Mouse (Mus musculus) urinary bladder, adult 18-20 months (tissue): Measurements from ENCODE around the gene Tead1.

Experiments
- DNase-seq, 2 experiments: peaks; one replicate each; pipeline ENCODE4 v3.0.0; 2022; ENCODE audit warnings: low spot score in 2 of 2, mixed read lengths in 2 of 2

Gene Tead1

GRCm38 (mm10) chr7:112721859-112722258 lies 42.7 kb downstream of the Tead1 start:
- no peak for DNase-seq

GRCm38 (mm10) chr7:112728399-112728798 lies 49.3 kb downstream of the Tead1 start:
- DNase-seq = no peak

DNA sequence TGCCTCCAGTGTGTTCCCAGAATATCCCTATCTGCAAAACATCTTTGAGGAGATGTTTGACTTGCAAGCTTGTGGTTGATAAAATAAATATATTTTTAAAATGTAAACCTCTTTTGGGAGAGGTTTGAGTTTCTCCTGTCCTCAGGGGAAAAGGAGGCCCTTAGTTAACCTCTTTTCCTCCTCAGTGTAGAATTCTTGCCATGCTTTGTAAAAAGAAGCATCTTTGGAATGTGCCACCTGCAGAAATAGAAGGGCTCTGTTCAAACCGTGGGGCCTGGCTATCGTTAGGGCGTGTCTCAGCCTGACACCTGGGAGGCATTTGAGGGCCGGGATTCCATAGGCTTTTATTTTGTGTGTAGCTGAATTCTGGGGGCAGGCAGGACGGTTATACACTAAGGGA lies 51.1 kb downstream of the Tead1 start:
- no peak for DNase-seq

DNA sequence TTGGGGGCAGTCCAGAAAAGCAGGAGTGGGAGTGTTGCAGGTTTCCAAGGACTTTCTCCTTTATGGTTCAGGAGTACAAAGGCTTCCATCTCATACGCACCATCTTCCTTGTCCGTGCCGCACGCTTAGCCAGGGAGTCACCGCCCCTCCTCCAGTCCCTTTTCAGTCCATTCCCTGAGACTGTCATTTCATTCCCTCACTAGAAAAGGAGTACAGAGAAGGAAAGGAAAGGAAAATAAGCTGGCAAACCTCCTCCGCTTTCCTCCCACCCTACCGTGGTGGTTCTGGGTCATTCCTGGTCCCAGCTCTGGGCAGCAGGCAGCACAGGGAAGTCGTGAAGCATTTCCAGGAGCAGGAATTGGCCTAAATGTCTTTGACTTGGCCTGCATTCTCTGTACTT lies 52.5 kb downstream of the Tead1 start:
- no peak for DNase-seq

- DNase-seq = no peak
Observed at GRCm38 (mm10) chr7:112739174-112739573, 60.1 kb downstream of the Tead1 start.

- no peak for DNase-seq
Observed at GRCm38 (mm10) chr7:112741790-112742189, 62.7 kb downstream of the Tead1 start.

GRCm38 (mm10) chr7:112743063-112743462 lies 63.9 kb downstream of the Tead1 start:
- no peak for DNase-seq

- no peak for DNase-seq
Observed at GRCm38 (mm10) chr7:112743621-112744395, 64.7 kb downstream of the Tead1 start.

- no peak for DNase-seq
Observed at GRCm38 (mm10) chr7:112747187-112747586, 68.1 kb downstream of the Tead1 start.

GRCm38 (mm10) chr7:112747836-112748235 lies 68.7 kb downstream of the Tead1 start:
- no peak for DNase-seq

DNA sequence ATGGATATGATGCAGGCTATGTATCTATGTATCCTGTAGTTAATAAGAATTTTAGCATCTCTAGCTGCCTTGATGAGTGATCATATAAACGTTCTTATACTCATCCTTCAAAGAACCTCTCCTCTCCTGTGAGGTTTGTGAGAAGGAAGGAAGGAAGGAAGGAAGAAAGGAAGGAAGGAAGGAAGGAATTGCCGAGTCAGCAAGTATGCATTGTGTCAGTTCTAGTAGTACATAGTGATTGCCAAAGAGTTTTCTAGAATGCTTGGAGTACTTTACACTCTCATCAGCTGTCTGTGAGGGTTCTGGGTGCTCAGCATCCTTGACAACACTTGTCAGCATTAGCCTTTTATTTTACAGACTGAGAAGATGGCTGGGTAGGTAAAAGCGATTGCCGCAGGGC lies 69.2 kb downstream of the Tead1 start:
- no peak for DNase-seq

DNA sequence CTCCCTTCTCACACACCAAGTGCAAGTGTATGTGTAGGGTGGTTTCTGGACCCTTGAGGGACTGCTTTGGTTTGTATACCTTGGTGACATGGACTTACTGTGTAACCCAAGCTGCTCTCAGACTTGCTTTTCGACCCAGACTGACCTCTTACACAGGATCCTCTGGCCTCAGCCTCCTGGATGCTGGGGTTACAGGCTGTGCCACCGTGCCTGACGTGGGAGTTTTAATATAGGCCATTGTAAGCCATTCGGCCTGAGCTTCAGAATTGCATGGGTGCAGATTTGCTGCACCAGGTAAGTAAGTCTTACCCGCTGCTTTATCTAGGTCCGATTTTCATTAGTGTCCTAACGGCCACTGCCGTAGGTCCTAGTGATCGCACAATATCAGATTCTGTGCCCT lies 71.0 kb downstream of the Tead1 start:
- DNase-seq = no peak

DNA sequence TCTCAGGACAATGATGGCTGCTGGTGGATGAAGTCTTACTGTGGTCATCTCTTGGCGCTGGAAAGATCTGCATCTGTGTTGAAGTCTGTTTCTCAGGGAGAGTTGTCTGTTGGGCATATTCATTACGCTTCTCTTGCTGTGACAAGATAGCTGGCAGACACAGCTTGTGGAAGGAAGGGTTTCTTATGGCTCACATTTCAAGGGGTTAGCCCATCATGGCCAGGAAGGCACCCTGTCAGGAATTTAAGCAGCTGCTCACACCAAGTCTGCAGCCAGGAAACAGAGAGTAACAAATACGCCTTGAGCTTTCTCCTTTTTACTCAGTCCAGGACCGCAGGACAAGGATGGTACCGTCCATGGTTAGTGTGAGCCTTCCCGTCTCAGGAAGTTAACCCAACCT lies 73.2 kb downstream of the Tead1 start:
- no peak for DNase-seq

DNA sequence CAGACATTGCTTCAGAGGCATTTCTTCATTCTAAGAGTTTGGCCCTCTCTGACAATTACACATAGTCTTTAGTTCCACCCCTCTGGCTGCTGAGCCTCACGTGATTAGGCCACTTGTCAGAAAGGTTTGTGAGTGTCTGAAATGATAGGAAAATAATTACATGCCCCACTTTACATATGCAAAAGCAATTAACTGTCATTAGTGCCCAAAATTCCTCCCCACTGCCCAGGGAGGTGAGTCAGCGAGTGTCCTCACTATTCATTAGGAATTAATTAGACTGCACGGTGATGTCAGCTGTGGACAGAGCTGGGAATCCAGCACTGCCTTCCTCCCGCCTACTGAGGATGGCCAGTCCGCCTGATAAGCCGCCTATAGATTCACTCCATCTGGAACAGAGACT lies 74.2 kb downstream of the Tead1 start:
- DNase-seq = no peak

DNA sequence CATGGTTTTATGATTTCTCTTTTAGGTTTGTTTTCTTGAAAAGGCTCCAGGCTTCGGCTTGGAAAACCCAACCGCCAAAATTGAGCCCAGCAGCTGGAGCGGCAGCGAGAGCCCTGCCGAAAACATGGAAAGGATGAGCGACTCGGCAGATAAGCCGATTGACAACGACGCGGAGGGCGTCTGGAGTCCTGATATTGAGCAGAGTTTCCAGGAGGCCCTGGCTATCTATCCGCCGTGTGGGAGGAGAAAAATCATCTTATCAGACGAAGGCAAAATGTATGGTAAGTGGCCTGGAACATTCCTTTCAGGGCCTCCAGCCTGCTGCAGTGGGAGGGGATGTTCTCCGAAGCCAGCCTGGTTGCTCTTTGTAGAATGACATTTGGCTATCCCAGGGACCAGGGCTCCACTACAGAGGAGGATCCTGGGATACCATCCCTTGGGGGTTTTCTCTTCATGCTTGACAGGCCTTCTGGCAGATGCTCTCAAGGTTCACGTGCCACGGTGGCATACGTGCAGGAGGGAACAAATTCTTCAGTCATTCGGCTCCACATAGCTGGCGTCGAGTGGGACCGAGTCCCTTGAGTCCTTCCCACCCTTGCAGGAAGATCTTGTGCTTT lies 80.3 kb downstream of the Tead1 start:
- no peak for DNase-seq

DNA sequence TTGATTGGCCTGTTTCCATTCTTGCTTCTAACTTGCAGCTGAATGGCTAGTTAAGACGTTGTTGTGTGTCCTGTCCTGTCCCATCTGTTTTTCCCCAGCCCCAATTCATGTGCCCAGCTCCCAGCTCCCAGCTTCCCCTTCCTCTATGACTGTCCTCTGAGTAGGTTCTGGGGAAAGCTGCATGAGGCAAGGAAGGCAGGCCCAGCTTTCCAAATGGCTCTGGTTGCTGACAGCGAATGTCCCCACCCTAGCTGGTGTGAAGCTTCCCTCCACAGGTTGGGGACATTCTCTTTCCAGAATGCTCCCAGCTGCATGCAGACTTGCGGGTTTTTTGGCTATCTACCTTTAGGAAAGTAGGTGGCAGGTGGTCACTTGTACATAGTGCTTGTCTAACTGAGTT lies 81.2 kb downstream of the Tead1 start:
- no peak for DNase-seq

GRCm38 (mm10) chr7:112760782-112761181 lies 81.7 kb downstream of the Tead1 start:
- DNase-seq = no peak

- DNase-seq = no peak
Observed at GRCm38 (mm10) chr7:112762870-112763269, 83.8 kb downstream of the Tead1 start.

DNA sequence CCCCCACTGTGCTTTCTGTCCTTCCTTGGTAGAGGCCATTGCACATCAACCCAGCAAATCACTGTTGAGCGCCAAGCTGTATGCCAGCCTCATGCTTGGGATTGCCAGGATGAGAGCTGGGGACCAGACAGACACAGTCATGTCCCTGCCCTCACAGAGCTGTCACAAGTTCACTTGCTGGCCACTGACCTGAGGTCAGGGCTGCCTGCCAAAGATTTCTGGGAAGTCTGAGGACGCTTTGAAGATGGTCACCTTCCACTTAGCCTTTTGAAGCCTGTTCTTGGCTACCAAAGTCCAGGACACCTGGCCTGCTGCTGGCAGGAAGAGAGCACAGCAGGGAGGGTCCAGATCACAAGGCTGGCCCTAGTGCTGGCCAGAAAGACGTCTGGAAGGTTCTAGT lies 84.4 kb downstream of the Tead1 start:
- DNase-seq = no peak

GRCm38 (mm10) chr7:112764921-112765320 lies 85.8 kb downstream of the Tead1 start:
- DNase-seq = no peak

DNA sequence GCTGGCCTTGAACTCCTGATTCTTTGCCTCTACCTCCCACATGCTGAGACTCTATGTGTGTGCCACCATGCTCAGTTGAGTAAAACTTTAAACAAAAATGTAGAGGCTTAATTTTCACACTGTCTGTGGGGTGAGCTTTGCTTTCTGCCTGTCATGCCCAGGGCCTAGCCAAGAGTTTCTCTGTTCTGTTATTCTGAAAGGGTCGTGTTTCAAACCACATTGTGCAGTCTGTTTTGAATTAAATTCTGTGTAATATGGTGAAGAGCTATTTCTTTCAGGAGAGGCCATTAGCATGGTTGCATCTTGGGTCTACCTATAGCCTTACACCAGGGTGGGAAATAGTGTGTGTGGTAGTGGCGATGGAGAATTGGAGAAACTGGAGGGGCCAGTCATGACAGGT lies 90.7 kb downstream of the Tead1 start:
- no peak for DNase-seq

DNA sequence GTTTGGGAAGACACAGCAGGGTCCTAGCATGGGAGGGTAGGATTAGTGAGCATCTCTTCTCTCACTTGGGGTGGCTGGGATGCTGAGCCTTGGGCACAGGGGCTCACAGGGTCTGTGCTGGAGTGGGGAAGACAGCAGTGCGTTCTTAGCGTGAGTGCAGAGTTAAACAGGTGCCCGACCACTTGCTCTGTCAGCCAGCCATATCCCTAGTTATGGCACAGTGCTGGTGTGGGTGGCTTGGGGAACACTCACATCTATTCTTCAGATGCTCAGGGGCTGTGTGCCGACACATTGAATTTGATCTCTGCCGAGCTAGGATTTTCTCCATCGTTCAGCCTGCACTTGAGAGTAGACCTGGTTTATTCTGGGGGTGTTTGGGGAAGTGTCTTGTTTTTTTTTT lies 92.3 kb downstream of the Tead1 start:
- DNase-seq = no peak

DNA sequence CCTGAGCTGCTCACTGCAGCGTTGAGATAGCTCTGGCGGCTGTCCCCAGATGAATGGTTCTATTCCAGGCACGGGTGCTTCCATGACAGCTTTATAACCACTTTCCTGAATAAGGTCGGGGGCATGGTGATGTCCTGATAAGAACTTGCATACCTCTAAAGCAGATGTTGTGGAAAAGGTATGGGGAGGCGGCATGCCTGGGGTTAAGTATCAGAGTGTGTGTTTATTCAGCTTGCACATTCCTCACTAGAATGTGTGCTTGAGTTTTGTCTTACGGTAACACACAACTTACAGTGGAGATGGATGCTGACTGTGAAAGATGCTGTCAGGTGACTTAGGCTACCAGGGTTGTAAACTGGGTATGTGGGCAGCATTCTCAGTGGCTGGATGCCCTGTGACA lies 93.7 kb downstream of the Tead1 start:
- no peak for DNase-seq

GRCm38 (mm10) chr7:112773601-112774000 lies 94.5 kb downstream of the Tead1 start:
- DNase-seq = no peak
